16 mouse cellular contexts compared by ENCODE assay signal in genomic region chr12:57382797-57383196, GRCm38 (mm10).
DNase-seq lines count a peak whose midpoint lies in the region; ATAC-seq lines count a peak whose summit lies in the region.
"Had no signal": no experiment of that assay in that cellular context is flagged by ENCODE, and none has a peak within 500 bp of the region (broad histone marks: within the 10 kb centered on the region; RNA-seq: fewer than 3 reads in every experiment).

No protein-coding gene starts in this region.

- H3K36me3 ChIP-seq in embryonic facial prominence, embryonic 11.5 days (replicated peaks; ENCODE audit: control insufficient read depth, insufficient read depth, low read depth, low read length) = no peaks in the 10 kb centered on the region
- no peaks in the 10 kb centered on the region for H3K36me3 ChIP-seq in embryonic facial prominence, embryonic 10.5 days (replicated peaks)
- H3K36me3 ChIP-seq: liver, embryonic 15.5 days; neural tube, embryonic 12.5 days had no signal

- H3K4me1 ChIP-seq in embryonic facial prominence, embryonic 11.5 days (ENCODE audit: control insufficient read depth, insufficient read depth, low read length) = no peaks in the 10 kb centered on the region
- peaks cover 3% of the 10 kb centered on the region; the same call in 1 of the 2 replicates for H3K4me1 ChIP-seq in embryonic facial prominence, embryonic 10.5 days
- H3K4me1 ChIP-seq: liver, embryonic 15.5 days; neural tube, embryonic 12.5 days had no signal

- no peak for ATAC-seq in embryonic facial prominence, embryonic 11.5 days (replicated peaks; ENCODE audit: insufficient number of reproducible peaks, low FRiP score, low TSS enrichment, low read depth)
- ATAC-seq in monocyte, adult 5-6 weeks (replicated peaks; ENCODE audit: insufficient number of reproducible peaks, low FRiP score, low TSS enrichment, poor library complexity, severe bottlenecking) = no peak
- ATAC-seq: Patski had no signal

- H3K4me3 ChIP-seq in embryonic facial prominence, embryonic 11.5 days (ENCODE audit: low read depth, low read length) = no peak overlapping the region
- no peak overlapping the region for H3K4me3 ChIP-seq in embryonic facial prominence, embryonic 10.5 days
- H3K4me3 ChIP-seq: liver, embryonic 15.5 days; neural tube, embryonic 12.5 days had no signal

- no peak overlapping the region for H3K27ac ChIP-seq in embryonic facial prominence, embryonic 11.5 days (replicated peaks; ENCODE audit: low read depth, low read length)
- no peak overlapping the region for H3K27ac ChIP-seq in embryonic facial prominence, embryonic 10.5 days (replicated peaks)
- H3K27ac ChIP-seq: liver, embryonic 15.5 days; neural tube, embryonic 12.5 days had no signal

- DNase-seq in embryonic facial prominence, embryonic 11.5 days (ENCODE audit: low spot score) = peak; percentile 13
- DNase-seq in embryonic facial prominence, embryonic 10.5 days (ENCODE audit: low spot score) = no peak
- peak; percentile 25 for DNase-seq in A20 (ENCODE audit: low read depth, low spot score)
- DNase-seq in fibroblast of lung, adult 2 months (ENCODE audit: low read depth) = peak; percentile 3
- peak; percentile 32 for DNase-seq in lung, postnatal 25 days (ENCODE audit: low spot score)
- DNase-seq in thymus, postnatal 4 days = no peak
- DNase-seq in layer of hippocampus, adult 11-12 months (ENCODE audit: low spot score) = no peak
- DNase-seq: cerebellum, adult 9-10 months; gastrocnemius, postnatal 10 days; heart, adult 18-20 months; kidney, postnatal 4 days; layer of hippocampus, postnatal 36 days had no signal

- no peak overlapping the region for H3K4me2 ChIP-seq in embryonic facial prominence, embryonic 11.5 days (ENCODE audit: low read depth, low read length)
- H3K4me2 ChIP-seq: liver, embryonic 15.5 days; neural tube, embryonic 12.5 days had no signal

- no peak overlapping the region for H3K9ac ChIP-seq in embryonic facial prominence, embryonic 11.5 days (replicated peaks; ENCODE audit: low read length)
- H3K9ac ChIP-seq: liver, embryonic 15.5 days; neural tube, embryonic 12.5 days had no signal

- no peaks in the 10 kb centered on the region for H3K27me3 ChIP-seq in embryonic facial prominence, embryonic 11.5 days (ENCODE audit: control insufficient read depth, insufficient read depth, low read length)
- H3K27me3 ChIP-seq in embryonic facial prominence, embryonic 10.5 days (replicated peaks; ENCODE audit: low read depth, poor library complexity, severe bottlenecking) = no peaks in the 10 kb centered on the region
- H3K27me3 ChIP-seq: liver, embryonic 15.5 days; neural tube, embryonic 12.5 days; Patski had no signal

- 48% methylated on average over 6 of the region's 6 CpGs for WGBS in embryonic facial prominence, embryonic 11.5 days
- WGBS in embryonic facial prominence, embryonic 10.5 days = 51% methylated on average over 6 of the region's 6 CpGs

- H3K9me3 ChIP-seq in embryonic facial prominence, embryonic 11.5 days (replicated peaks; ENCODE audit: control insufficient read depth, low read length) = no peaks in the 10 kb centered on the region
- no peaks in the 10 kb centered on the region for H3K9me3 ChIP-seq in embryonic facial prominence, embryonic 10.5 days
- H3K9me3 ChIP-seq: liver, embryonic 15.5 days; neural tube, embryonic 12.5 days had no signal

Comparison
In these comparisons a context has a peak if more than half of its experiments do, and no peak if none do; other contexts are left out.
1. DNase-seq: peak in embryonic facial prominence, embryonic 11.5 days (single experiment), A20 (single experiment), fibroblast of lung, adult 2 months (single experiment) and lung, postnatal 25 days (single experiment); none in embryonic facial prominence, embryonic 10.5 days (single experiment), thymus, postnatal 4 days (single experiment) and layer of hippocampus, adult 11-12 months (single experiment).